Comparison of ENCODE assay signal across 29 mouse cellular contexts in genomic region chr11:110257061-110257460, GRCm38 (mm10). TPM values are rescaled to one million over a fixed set of nuclear protein-coding genes. Genes with fewer than 3 reads are reported as not detected.
"Had no signal": no experiment of that assay in that cellular context is flagged by ENCODE, and none has a peak within 500 bp of the region (broad histone marks: within the 10 kb centered on the region; RNA-seq: fewer than 3 reads in every experiment).

No protein-coding gene starts in this region.

- H3K9ac ChIP-seq: limb, embryonic 12.5 days; limb, embryonic 13.5 days; limb, embryonic 15.5 days; liver, embryonic 12.5 days; liver, embryonic 13.5 days; liver, embryonic 14.5 days; liver, embryonic 15.5 days; liver, postnatal 0 days; lung, embryonic 14.5 days; lung, embryonic 15.5 days; midbrain, embryonic 12.5 days; midbrain, embryonic 13.5 days; midbrain, embryonic 15.5 days; neural tube, embryonic 12.5 days had no signal

- H3K27me3 ChIP-seq: limb, embryonic 12.5 days; limb, embryonic 13.5 days; limb, embryonic 15.5 days; liver, embryonic 12.5 days; liver, embryonic 13.5 days; liver, embryonic 15.5 days; lung, embryonic 15.5 days; megakaryocyte, embryonic 14.5 days; midbrain, embryonic 12.5 days; midbrain, embryonic 13.5 days; midbrain, embryonic 15.5 days; neural tube, embryonic 12.5 days had no signal

- H3K36me3 ChIP-seq: limb, embryonic 10.5 days; limb, embryonic 12.5 days; limb, embryonic 13.5 days; limb, embryonic 15.5 days; liver, embryonic 12.5 days; liver, embryonic 13.5 days; liver, embryonic 15.5 days; lung, embryonic 15.5 days; midbrain, embryonic 10.5 days; midbrain, embryonic 12.5 days; midbrain, embryonic 13.5 days; midbrain, embryonic 15.5 days; neural tube, embryonic 12.5 days had no signal

- H3K27ac ChIP-seq: left cerebral cortex, adult 2 months; limb, embryonic 10.5 days; limb, embryonic 12.5 days; limb, embryonic 13.5 days; limb, embryonic 15.5 days; liver, embryonic 12.5 days; liver, embryonic 13.5 days; liver, embryonic 14.5 days; liver, embryonic 15.5 days; lung, embryonic 15.5 days; macrophage; midbrain, embryonic 10.5 days; midbrain, embryonic 12.5 days; midbrain, embryonic 13.5 days; midbrain, embryonic 15.5 days; neural tube, embryonic 12.5 days had no signal

- H3K4me1 ChIP-seq: limb, embryonic 10.5 days; limb, embryonic 12.5 days; limb, embryonic 13.5 days; limb, embryonic 15.5 days; liver, embryonic 12.5 days; liver, embryonic 13.5 days; liver, embryonic 15.5 days; lung, embryonic 15.5 days; midbrain, embryonic 10.5 days; midbrain, embryonic 12.5 days; midbrain, embryonic 13.5 days; midbrain, embryonic 15.5 days; neural tube, embryonic 12.5 days had no signal

- H3K4me3 ChIP-seq: left cerebral cortex, adult 2 months; limb, embryonic 10.5 days; limb, embryonic 12.5 days; limb, embryonic 13.5 days; limb, embryonic 15.5 days; liver, embryonic 12.5 days; liver, embryonic 13.5 days; liver, embryonic 15.5 days; lung, embryonic 15.5 days; megakaryocyte, embryonic 14.5 days; midbrain, embryonic 10.5 days; midbrain, embryonic 12.5 days; midbrain, embryonic 13.5 days; midbrain, embryonic 15.5 days; myocyte; neural tube, embryonic 12.5 days had no signal

- DNase-seq: left cerebral cortex, postnatal 4 days; liver, embryonic 13.5 days; liver, postnatal 0 days; lung, adult 18-20 months; lung, adult 2 months; lung, embryonic 14.5 days; lung, postnatal 10 days; lung, postnatal 14 days; lung, postnatal 36 days; lung, postnatal 4 days; midbrain, embryonic 14.5 days had no signal

RNA-seq across cellular contexts. Expression of gene Abca6, which starts 5.5 kb away (rescaled TPM):
- polyA plus RNA-seq: limb, embryonic 11.5 days; myocyte had no signal
